Mouse (Mus musculus) heart, embryonic 11.5 days (tissue): Measurements from ENCODE around the gene Kif26b. TPM values are rescaled to one million over a fixed set of nuclear protein-coding genes. Genes with fewer than 3 reads are reported as not detected.

Source experiments
- ATAC-seq: fragments of 200-750 bp; cut with Nextera tagmentation; replicated peaks from 2 replicates; pipeline ENCODE4 v1.8.0; 2017; ENCODE audit warnings: moderate library complexity; ENCODE audit not compliant: insufficient number of reproducible peaks, low FRiP score, low TSS enrichment
- H3K27ac ChIP-seq: fragments of 300-500 bp; sonication (generic); 2 replicates; pipeline ENCODE4 v1.5.1; 2014; ENCODE audit warnings: mild to moderate bottlenecking, low read depth, low read length
- H3K27me3 ChIP-seq: fragments of 300-500 bp; sonication (generic); 2 replicates; pipeline ENCODE4 v1.6.1; 2014; ENCODE audit warnings: mild to moderate bottlenecking, low read length, mixed read lengths; ENCODE audit not compliant: control insufficient read depth, insufficient read depth
- H3K36me3 ChIP-seq: fragments of 300-500 bp; sonication (generic); 2 replicates; pipeline ENCODE4 v1.6.1; 2014; ENCODE audit warnings: mild to moderate bottlenecking, low read length, moderate library complexity, mixed read lengths; ENCODE audit not compliant: control insufficient read depth, insufficient read depth
- H3K4me1 ChIP-seq: fragments of 300-500 bp; sonication (generic); 2 replicates; pipeline ENCODE4 v1.6.1; 2014; ENCODE audit warnings: low read length; ENCODE audit not compliant: control insufficient read depth, insufficient read depth
- H3K4me2 ChIP-seq: fragments of 300-500 bp; sonication (generic); 2 replicates; pipeline ENCODE4 v1.6.1; 2014; ENCODE audit warnings: mild to moderate bottlenecking, moderate library complexity
- H3K4me3 ChIP-seq: fragments of 300-500 bp; sonication (generic); 2 replicates; pipeline ENCODE4 v1.5.1; 2014; ENCODE audit warnings: low read depth, low read length
- H3K9ac ChIP-seq: fragments of 300-500 bp; sonication (generic); 2 replicates; pipeline ENCODE4 v1.6.1; 2014; ENCODE audit warnings: mild to moderate bottlenecking, low read depth, low read length, moderate library complexity
- H3K9me3 ChIP-seq: fragments of 300-500 bp; sonication (generic); replicated peaks from 2 replicates; pipeline ENCODE4 v1.6.1; 2016; ENCODE audit warnings: low read length; ENCODE audit not compliant: control insufficient read depth
- WGBS: fragments of 180-500 bp; shearing (Covaris S2); extraction: QIAGEN DNeasy Blood & Tissue Kit; methylation state at CpG from one replicate; pipeline ENCODE4 v1.1.7; 2014; ENCODE audit not compliant: insufficient replicate concordance; 5-methylcytosine and 5-hydroxymethylcytosine counted together
- polyA plus RNA-seq: library from polyadenylated mRNA; unstranded; fragments of >200 nt; fragmentation: Nextera tagmentation; extraction: Ambion mirVana; gene quantifications from 2 replicates; pipeline ENCODE4 v1.2.1, GENCODE M21; 2014

Gene Kif26b
- polyA plus RNA-seq, 1 experiment from 2014 or later = 18.9 TPM

- ATAC-seq = no peak
- Histone ChIP-seq H3K27ac (no peak overlapping the region), H3K36me3 (peaks cover 4% of the 10 kb centered on the region; the same call in 1 of the 2 replicates), H3K4me3 (no peak overlapping the region), H3K27me3 (no peaks in the 10 kb centered on the region), H3K4me1 (peaks cover 28% of the 10 kb centered on the region), H3K4me2 (no peak overlapping the region), H3K9me3 (no peaks in the 10 kb centered on the region), H3K9ac (no peak overlapping the region)
- WGBS = 81% methylated on average over 4 of the region's 4 CpGs
Measured at GRCm38 (mm10) chr1:178549576-178549975, 20.7 kb downstream of the Kif26b start.

- no peak overlapping the region for H3K4me3 ChIP-seq
- H3K9ac ChIP-seq = no peak overlapping the region
- H3K4me1 ChIP-seq = peaks cover 28% of the 10 kb centered on the region
- peaks cover 4% of the 10 kb centered on the region; the same call in 1 of the 2 replicates for H3K36me3 ChIP-seq
- no peak overlapping the region for H3K27ac ChIP-seq
- no peaks in the 10 kb centered on the region for H3K27me3 ChIP-seq
- ATAC-seq = no peak
- H3K9me3 ChIP-seq = no peaks in the 10 kb centered on the region
- H3K4me2 ChIP-seq = no peak overlapping the region
- whole genome bisulfite sequencing = 88% methylated on average over 5 of the region's 5 CpGs
Measured at GRCm38 (mm10) chr1:178550477-178551047, 21.6 kb downstream of the Kif26b start.

- no peaks in the 10 kb centered on the region for H3K27me3 ChIP-seq
- H3K36me3 ChIP-seq = peaks cover 3% of the 10 kb centered on the region; the same call in 1 of the 2 replicates
- H3K4me3 ChIP-seq = no peak overlapping the region
- H3K4me1 ChIP-seq = peaks cover 28% of the 10 kb centered on the region
- WGBS = 32% methylated on average over 6 of the region's 6 CpGs
- H3K9me3 ChIP-seq = no peaks in the 10 kb centered on the region
- H3K4me2 ChIP-seq = peak overlapping the region; percentile 2
- ATAC-seq = peak; percentile 72
- 0 out of 2 replicates have a peak overlapping the region, but pooled peaks have one; percentile 1 for H3K9ac ChIP-seq
- H3K27ac ChIP-seq = peak overlapping the region; percentile 72
Measured at GRCm38 (mm10) chr1:178552278-178552897, 23.5 kb downstream of the Kif26b start.

GRCm38 (mm10) chr1:178552898-178553284 lies 24.0 kb downstream of the Kif26b start:
- H3K27ac ChIP-seq = peak overlapping the region; percentile 72
- H3K4me1 ChIP-seq = peaks cover 28% of the 10 kb centered on the region
- H3K9ac ChIP-seq = 0 out of 2 replicates have a peak overlapping the region, but pooled peaks have one; percentile 40
- no peaks in the 10 kb centered on the region for H3K9me3 ChIP-seq
- H3K4me3 ChIP-seq = no peak overlapping the region
- no peaks in the 10 kb centered on the region for H3K36me3 ChIP-seq
- H3K27me3 ChIP-seq = no peaks in the 10 kb centered on the region
- peak overlapping the region; percentile 31 for H3K4me2 ChIP-seq
- ATAC-seq = peak; percentile 31; the same call in 1 of the 2 replicates
- 36% methylated on average over 10 of the region's 10 CpGs for WGBS

- ATAC-seq = no peak
- WGBS = 81% methylated on average over 8 of the region's 8 CpGs
- H3K9ac ChIP-seq = no peak overlapping the region
Measured at GRCm38 (mm10) chr1:178556226-178556625, 27.3 kb downstream of the Kif26b start.

GRCm38 (mm10) chr1:178560043-178560442 lies 31.1 kb downstream of the Kif26b start:
- no peak for ATAC-seq
- Histone ChIP-seq H3K9me3 (peaks cover 6% of the 10 kb centered on the region; the same call in 1 of the 2 replicates), H3K4me2 (no peak overlapping the region), H3K4me1 (peaks cover 17% of the 10 kb centered on the region), H3K36me3 (peaks cover 8% of the 10 kb centered on the region; the same call in 1 of the 2 replicates), H3K27me3 (no peaks in the 10 kb centered on the region), H3K9ac (no peak overlapping the region), H3K4me3 (no peak overlapping the region), H3K27ac (no peak overlapping the region)
- whole genome bisulfite sequencing = 96% methylated on average over 1 of the region's 1 CpGs

More at GRCm38 (mm10) chr1:178556226-178556625, 27.3 kb downstream of the Kif26b start:
- Histone ChIP-seq H3K4me1 (peaks cover 20% of the 10 kb centered on the region), H3K27me3 (no peaks in the 10 kb centered on the region), H3K27ac (no peak overlapping the region), H3K4me2 (no peak overlapping the region), H3K4me3 (no peak overlapping the region), H3K36me3 (peaks cover 8% of the 10 kb centered on the region; the same call in 1 of the 2 replicates), H3K9me3 (peaks cover 6% of the 10 kb centered on the region; the same call in 1 of the 2 replicates)

GRCm38 (mm10) chr1:178563834-178564233 lies 34.9 kb downstream of the Kif26b start:
- Histone ChIP-seq H3K4me2 (peak overlapping the region; percentile 2; the same call in 1 of the 2 replicates), H3K27ac (peak overlapping the region; percentile 50; the same call in 1 of the 2 replicates), H3K36me3 (peaks cover 8% of the 10 kb centered on the region; the same call in 1 of the 2 replicates), H3K9me3 (peaks cover 6% of the 10 kb centered on the region; the same call in 1 of the 2 replicates), H3K4me3 (no peak overlapping the region), H3K27me3 (no peaks in the 10 kb centered on the region), H3K9ac (no peak overlapping the region), H3K4me1 (peaks cover 24% of the 10 kb centered on the region)
- ATAC-seq = no peak
- WGBS = 69% methylated on average over 2 of the region's 2 CpGs

GRCm38 (mm10) chr1:178564800-178565199 lies 35.9 kb downstream of the Kif26b start:
- Histone ChIP-seq H3K27me3 (no peaks in the 10 kb centered on the region), H3K4me3 (no peak overlapping the region), H3K27ac (no peak overlapping the region), H3K4me1 (peaks cover 24% of the 10 kb centered on the region), H3K9me3 (peaks cover 4% of the 10 kb centered on the region; the same call in 1 of the 2 replicates), H3K9ac (no peak overlapping the region), H3K36me3 (peaks cover 7% of the 10 kb centered on the region; the same call in 1 of the 2 replicates), H3K4me2 (no peak overlapping the region)
- WGBS = 64% methylated on average over 4 of the region's 4 CpGs
- no peak for ATAC-seq
